Mouse (Mus musculus): ENCODE data around the gene Enkur. TPM values are rescaled to one million over a fixed set of nuclear protein-coding genes. Genes with fewer than 3 reads are reported as not detected.

The Enkur gene
- polyA plus RNA-seq, 1 experiment = 41.4 TPM

DNA sequence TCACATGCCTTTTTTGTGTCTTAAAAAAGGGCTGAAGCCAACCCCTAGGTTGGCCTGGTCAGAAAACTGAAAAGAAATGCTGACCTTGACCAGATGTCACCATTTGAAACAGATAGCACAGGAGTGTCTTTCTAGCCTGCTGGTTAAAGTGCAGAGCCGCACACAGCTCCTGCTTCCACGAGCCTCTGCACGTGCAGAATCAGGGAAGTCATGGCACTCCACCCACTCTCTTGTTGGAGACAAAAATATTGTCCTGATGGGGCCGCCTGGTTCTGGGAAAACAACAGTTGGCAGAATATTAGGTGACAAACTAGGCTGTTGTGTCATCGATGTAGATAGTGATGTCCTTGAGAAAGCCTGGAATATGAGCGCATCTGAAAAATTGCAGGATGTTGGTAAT is 6.2 kb upstream of the Enkur start:
- H3K36me3 ChIP-seq (ENCODE audit: control insufficient read depth, insufficient read depth, low read length) = peaks cover 3% of the 10 kb centered on the region
- H3K4me3 ChIP-seq (ENCODE audit: control insufficient read depth, low read depth, low read length) = no peak overlapping the region
- TF ChIP-seq CTCF (IDR thresholded peaks at IDR 0.05; ENCODE audit: control insufficient read depth, insufficient read depth, insufficient replicate concordance, low read depth, low read length) (no peak), POLR2A (IDR thresholded peaks at IDR 0.05; ENCODE audit: control insufficient read depth, low read depth, low read length) (no peak)
- no peaks in the 10 kb centered on the region for H3K4me1 ChIP-seq (ENCODE audit: control insufficient read depth, insufficient read depth, low read length)
- no peak overlapping the region for H3K27ac ChIP-seq (ENCODE audit: control insufficient read depth, insufficient read depth, low read depth, low read length)
- no peaks in the 10 kb centered on the region for H3K27me3 ChIP-seq (ENCODE audit: control insufficient read depth, insufficient read depth, low read length)

DNA sequence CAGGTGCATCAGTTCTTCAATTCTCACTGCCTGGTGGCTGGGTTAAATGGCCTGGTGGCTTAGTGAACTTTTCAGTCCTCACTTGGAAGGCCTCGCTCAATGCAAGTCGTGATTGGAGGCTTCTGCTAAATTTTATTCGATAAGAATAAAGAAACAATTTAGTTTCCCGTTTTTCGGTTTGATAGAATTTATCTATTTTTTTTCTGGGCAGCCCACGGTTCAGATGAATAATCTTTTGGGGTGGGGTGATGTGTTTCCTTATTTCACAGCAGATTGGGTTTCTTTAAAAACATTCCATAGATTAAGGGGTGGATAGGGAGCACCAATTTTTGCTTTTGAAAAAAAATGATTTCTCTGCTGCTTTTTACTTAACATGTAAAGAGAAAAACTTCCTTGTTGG is 1.1 kb upstream of the Enkur start:
- no peaks in the 10 kb centered on the region; the same call in 1 of the 2 replicates for H3K4me1 ChIP-seq (ENCODE audit: control insufficient read depth, insufficient read depth, low read length)
- peak overlapping the region; percentile 95; the same call in 1 of the 2 replicates for H3K27ac ChIP-seq (ENCODE audit: control insufficient read depth, insufficient read depth, low read depth, low read length)
- TF ChIP-seq CTCF (IDR thresholded peaks at IDR 0.05; ENCODE audit: control insufficient read depth, insufficient read depth, insufficient replicate concordance, low read depth, low read length) = no peak
- no peak for TF ChIP-seq POLR2A (IDR thresholded peaks at IDR 0.05; ENCODE audit: control insufficient read depth, low read depth, low read length)
- no peaks in the 10 kb centered on the region for H3K27me3 ChIP-seq (ENCODE audit: control insufficient read depth, insufficient read depth, low read length)
- H3K36me3 ChIP-seq (ENCODE audit: control insufficient read depth, insufficient read depth, low read length) = peaks cover under 1% of the 10 kb centered on the region; the same call in 1 of the 2 replicates
- H3K4me3 ChIP-seq (ENCODE audit: control insufficient read depth, low read depth, low read length) = peak overlapping the region; percentile 100

DNA sequence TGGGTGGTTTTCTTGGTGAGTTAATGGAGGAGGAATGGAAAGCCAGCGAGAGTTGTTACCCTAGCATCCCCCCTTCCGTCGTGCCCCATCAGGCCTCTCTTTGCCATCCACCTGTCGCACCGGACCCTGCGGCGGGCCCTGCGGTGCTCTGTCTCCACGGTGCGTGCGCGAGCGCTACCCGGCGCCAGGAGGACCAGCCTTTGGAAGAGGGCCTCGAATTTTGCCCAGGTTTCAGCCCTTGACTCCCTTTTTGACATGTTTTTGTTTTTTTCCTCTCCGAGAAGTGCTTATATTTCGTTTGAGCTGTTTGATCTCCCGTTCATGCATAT is 630 bp upstream of the Enkur start:
- Histone ChIP-seq H3K27me3 (ENCODE audit: control insufficient read depth, insufficient read depth, low read length) (no peaks in the 10 kb centered on the region), H3K27ac (ENCODE audit: control insufficient read depth, insufficient read depth, low read depth, low read length) (peak overlapping the region; percentile 95), H3K4me3 (ENCODE audit: control insufficient read depth, low read depth, low read length) (peak overlapping the region; percentile 100), H3K4me1 (ENCODE audit: control insufficient read depth, insufficient read depth, low read length) (no peaks in the 10 kb centered on the region; the same call in 1 of the 2 replicates), H3K36me3 (ENCODE audit: control insufficient read depth, insufficient read depth, low read length) (no peaks in the 10 kb centered on the region)
- TF ChIP-seq POLR2A (IDR thresholded peaks at IDR 0.05; ENCODE audit: control insufficient read depth, low read depth, low read length) (no peak), CTCF (IDR thresholded peaks at IDR 0.05; ENCODE audit: control insufficient read depth, insufficient read depth, insufficient replicate concordance, low read depth, low read length) (no peak)

DNA sequence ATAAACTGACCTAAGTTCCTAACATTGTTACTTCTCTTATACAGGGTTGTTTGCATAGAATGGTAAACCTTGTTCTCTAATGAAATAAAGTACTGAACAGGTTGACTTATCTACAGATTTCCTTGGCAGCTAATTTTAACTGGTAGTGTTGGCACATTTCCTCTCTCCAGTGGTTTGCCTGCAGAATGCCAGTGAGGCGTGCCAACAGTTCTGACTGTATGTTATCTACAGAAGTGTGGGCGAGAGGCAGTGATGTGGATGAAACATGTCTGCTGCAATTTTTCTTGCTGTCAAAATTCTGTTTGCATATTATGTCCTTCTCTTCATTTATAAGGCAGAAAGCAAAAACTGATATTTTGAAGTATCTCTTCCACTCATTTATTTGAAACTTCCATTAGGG is 2.4 kb downstream of the Enkur start:
- no peak overlapping the region for H3K27ac ChIP-seq (ENCODE audit: control insufficient read depth, insufficient read depth, low read depth, low read length)
- peak overlapping the region; percentile 27; the same call in 1 of the 2 replicates for H3K4me3 ChIP-seq (ENCODE audit: control insufficient read depth, low read depth, low read length)
- TF ChIP-seq CTCF (IDR thresholded peaks at IDR 0.05; ENCODE audit: control insufficient read depth, insufficient read depth, insufficient replicate concordance, low read depth, low read length) (no peak), POLR2A (IDR thresholded peaks at IDR 0.05; ENCODE audit: control insufficient read depth, low read depth, low read length) (no peak)
- no peaks in the 10 kb centered on the region; the same call in 1 of the 2 replicates for H3K4me1 ChIP-seq (ENCODE audit: control insufficient read depth, insufficient read depth, low read length)
- no peaks in the 10 kb centered on the region for H3K27me3 ChIP-seq (ENCODE audit: control insufficient read depth, insufficient read depth, low read length)
- H3K36me3 ChIP-seq (ENCODE audit: control insufficient read depth, insufficient read depth, low read length) = no peaks in the 10 kb centered on the region

DNA sequence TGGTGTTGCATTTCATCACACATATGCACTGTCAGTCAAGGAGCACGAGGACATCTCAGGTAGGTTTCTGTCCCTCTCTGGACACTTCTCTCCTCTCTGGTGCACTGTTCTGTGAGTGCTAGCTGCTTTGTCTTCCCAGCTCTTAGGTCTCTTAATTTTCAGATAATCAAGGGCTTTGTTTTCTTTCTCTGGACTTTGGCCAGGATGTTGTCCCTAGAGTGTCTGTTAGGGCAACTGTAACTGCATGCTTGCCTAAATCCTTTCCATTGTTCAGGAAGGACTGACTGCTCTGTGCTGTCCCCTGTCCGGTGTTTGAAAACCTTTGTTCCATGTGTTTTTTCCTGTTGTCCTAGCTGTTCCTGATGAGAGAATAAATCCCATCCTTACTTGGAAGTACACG is 6.1 kb downstream of the Enkur start:
- TF ChIP-seq POLR2A (IDR thresholded peaks at IDR 0.05; ENCODE audit: control insufficient read depth, low read depth, low read length) (no peak), CTCF (IDR thresholded peaks at IDR 0.05; ENCODE audit: control insufficient read depth, insufficient read depth, insufficient replicate concordance, low read depth, low read length) (no peak)

DNA sequence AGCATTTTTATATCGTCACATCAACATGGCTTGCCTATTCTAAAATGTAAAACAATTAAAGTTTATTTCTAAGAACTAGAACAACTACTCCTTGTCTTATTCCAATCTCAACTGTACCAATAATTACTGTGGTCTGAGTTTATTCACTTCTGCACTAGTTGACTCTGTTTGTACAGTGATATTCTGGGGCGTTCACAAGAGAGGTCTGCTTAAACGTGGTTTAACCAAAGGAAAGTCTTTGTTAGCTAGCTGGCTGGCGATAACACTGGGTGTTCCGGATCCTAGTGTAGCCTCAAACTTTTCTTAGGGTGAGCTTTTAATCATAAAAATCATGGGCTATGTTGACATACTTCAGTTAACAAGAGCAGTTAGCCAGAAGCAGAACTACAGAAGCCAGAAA is 9.9 kb downstream of the Enkur start:
- Histone ChIP-seq H3K36me3 (ENCODE audit: control insufficient read depth, insufficient read depth, low read length) (no peaks in the 10 kb centered on the region), H3K4me1 (ENCODE audit: control insufficient read depth, insufficient read depth, low read length) (no peaks in the 10 kb centered on the region), H3K4me3 (ENCODE audit: control insufficient read depth, low read depth, low read length) (no peak overlapping the region), H3K27ac (ENCODE audit: control insufficient read depth, insufficient read depth, low read depth, low read length) (no peak overlapping the region), H3K27me3 (ENCODE audit: control insufficient read depth, insufficient read depth, low read length) (no peaks in the 10 kb centered on the region)
- TF ChIP-seq CTCF (IDR thresholded peaks at IDR 0.05; ENCODE audit: control insufficient read depth, insufficient read depth, insufficient replicate concordance, low read depth, low read length) (no peak), POLR2A (IDR thresholded peaks at IDR 0.05; ENCODE audit: control insufficient read depth, low read depth, low read length) (no peak)

More for the DNA sequence above, 6.1 kb downstream of the Enkur start:
- Histone ChIP-seq H3K4me1 (ENCODE audit: control insufficient read depth, insufficient read depth, low read length) (no peaks in the 10 kb centered on the region), H3K36me3 (ENCODE audit: control insufficient read depth, insufficient read depth, low read length) (no peaks in the 10 kb centered on the region), H3K27ac (ENCODE audit: control insufficient read depth, insufficient read depth, low read depth, low read length) (no peak overlapping the region), H3K4me3 (ENCODE audit: control insufficient read depth, low read depth, low read length) (no peak overlapping the region), H3K27me3 (ENCODE audit: control insufficient read depth, insufficient read depth, low read length) (no peaks in the 10 kb centered on the region)

DNA sequence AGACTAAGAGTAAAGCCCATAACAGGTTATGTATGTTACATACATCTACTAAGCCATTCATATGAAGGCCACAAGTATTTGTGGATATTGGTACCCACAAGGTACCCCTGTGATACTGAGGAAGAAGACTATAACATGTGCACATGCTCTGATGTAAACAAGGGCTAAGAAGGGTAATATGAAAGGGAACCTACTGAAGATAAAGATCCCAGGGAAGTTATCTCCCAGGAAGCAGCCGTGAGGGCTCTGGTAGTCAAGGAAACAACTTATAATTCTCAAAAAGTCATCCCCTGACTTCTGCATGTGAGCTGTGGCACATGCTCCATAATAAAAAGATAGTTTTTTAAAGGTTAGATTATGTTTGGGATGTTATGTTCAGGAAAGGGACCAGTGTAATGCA is 13.9 kb downstream of the Enkur start:
- no peaks in the 10 kb centered on the region for H3K36me3 ChIP-seq (ENCODE audit: control insufficient read depth, insufficient read depth, low read length)
- H3K27ac ChIP-seq (ENCODE audit: control insufficient read depth, insufficient read depth, low read depth, low read length) = no peak overlapping the region
- no peak overlapping the region for H3K4me3 ChIP-seq (ENCODE audit: control insufficient read depth, low read depth, low read length)
- TF ChIP-seq POLR2A (IDR thresholded peaks at IDR 0.05; ENCODE audit: control insufficient read depth, low read depth, low read length) (no peak), CTCF (IDR thresholded peaks at IDR 0.05; ENCODE audit: control insufficient read depth, insufficient read depth, insufficient replicate concordance, low read depth, low read length) (no peak)
- H3K27me3 ChIP-seq (ENCODE audit: control insufficient read depth, insufficient read depth, low read length) = no peaks in the 10 kb centered on the region
- H3K4me1 ChIP-seq (ENCODE audit: control insufficient read depth, insufficient read depth, low read length) = no peaks in the 10 kb centered on the region

DNA sequence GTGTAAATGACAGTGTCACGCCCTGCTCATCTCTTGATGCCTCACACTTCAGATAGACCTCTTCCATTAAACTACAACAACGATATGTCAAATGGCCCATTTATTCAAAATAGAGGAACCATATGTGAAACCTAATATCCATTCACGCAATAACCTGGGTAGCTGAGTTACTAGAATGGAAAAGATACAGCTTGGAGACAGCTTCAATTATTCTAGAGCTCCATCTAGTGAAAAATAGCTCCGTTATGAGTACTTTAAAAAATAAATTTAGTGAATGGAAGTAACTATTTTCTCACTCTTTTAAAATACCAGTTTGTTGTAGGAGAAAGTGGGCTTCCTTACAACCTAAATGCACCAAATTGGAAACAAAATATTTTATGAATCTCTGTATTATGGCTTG is 16.6 kb downstream of the Enkur start:
- no peak for TF ChIP-seq POLR2A (IDR thresholded peaks at IDR 0.05; ENCODE audit: control insufficient read depth, low read depth, low read length)
- no peak for TF ChIP-seq CTCF (IDR thresholded peaks at IDR 0.05; ENCODE audit: control insufficient read depth, insufficient read depth, insufficient replicate concordance, low read depth, low read length)
- Histone ChIP-seq H3K27me3 (ENCODE audit: control insufficient read depth, insufficient read depth, low read length) (no peaks in the 10 kb centered on the region), H3K4me3 (ENCODE audit: control insufficient read depth, low read depth, low read length) (no peak overlapping the region), H3K4me1 (ENCODE audit: control insufficient read depth, insufficient read depth, low read length) (no peaks in the 10 kb centered on the region), H3K27ac (ENCODE audit: control insufficient read depth, insufficient read depth, low read depth, low read length) (no peak overlapping the region), H3K36me3 (ENCODE audit: control insufficient read depth, insufficient read depth, low read length) (no peaks in the 10 kb centered on the region)

All from testis, adult 2 months (tissue).